Mouse (Mus musculus) adrenal gland, postnatal 36 days (tissue): ENCODE data around the gene Vars. TPM values are rescaled to one million over a fixed set of nuclear protein-coding genes. Genes with fewer than 3 reads are reported as not detected.
"Not testable (repeated sequence)": the region's sequence is repeated elsewhere in the genome, so short reads cannot be mapped to it uniquely, and the experiment has no call there.

Experiments used
- DNase-seq, 2 experiments: peaks; one replicate each; pipeline ENCODE4 v3.0.0; 2021; ENCODE audit warnings: mixed read lengths in 1 of 2
- total RNA-seq, 2 experiments: library from RNA; stranded (reverse); gene quantifications; 2 replicates each; pipeline ENCODE4 v1.2.3; 2021

The Vars gene
- total RNA-seq, 2 experiments from 2014 or later: 61.5 to 62.9 TPM

DNA sequence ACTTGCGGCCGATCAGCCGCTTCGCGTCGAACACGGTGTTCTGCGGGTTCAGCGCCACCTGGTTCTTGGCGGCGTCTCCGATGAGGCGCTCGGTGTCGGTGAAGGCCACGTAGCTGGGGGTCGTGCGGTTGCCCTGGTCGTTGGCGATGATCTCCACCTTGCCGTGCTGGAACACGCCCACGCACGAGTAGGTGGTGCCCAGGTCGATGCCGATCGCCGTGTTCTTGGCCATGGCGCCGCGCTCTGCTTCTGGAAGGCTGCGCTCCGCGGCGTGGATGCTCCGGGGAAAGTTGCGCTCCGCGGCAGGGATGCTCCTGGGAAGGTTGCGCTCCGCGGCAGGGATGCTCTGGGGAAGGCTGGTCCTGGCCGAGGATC is 29.1 kb upstream of the Vars start:
- DNase-seq: not testable (repeated sequence)

DNA sequence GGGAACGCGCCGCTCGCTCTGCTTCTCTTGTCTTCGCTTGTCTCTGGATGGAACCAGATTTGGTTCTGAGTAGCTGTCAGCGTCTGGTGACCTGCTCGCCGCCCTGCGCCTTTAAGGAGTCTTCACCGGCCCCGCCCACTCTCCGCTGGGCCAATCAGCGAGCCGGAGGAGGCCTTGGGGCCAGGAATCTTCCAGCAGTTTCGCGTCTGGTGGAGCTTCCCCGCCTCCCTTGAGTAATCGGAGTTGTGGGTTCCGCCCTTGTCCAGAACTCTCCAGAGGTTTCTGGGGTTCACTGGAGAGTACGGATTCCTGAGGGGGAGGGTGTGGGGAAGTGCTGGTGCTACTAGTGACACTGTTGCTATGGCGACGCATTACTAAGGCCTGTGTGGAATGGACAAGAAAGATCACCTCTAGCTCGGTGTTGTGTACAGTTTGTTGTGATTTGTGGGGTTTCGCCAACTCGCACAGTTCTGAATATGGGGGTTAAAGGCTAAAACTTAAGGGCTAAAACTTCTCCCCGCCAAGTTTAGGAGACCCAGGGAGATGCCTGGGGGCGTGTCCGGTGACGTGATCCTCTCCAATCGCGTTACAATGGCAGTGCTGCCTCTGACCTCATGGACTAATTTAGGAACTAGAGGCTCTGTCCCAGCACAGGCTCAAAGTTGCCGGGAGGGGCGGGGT is 28.6 kb upstream of the Vars start, which contains the start of the genes Hspa1a and Hspa1l:
TSS of gene Hspa1a (minus strand) at position 88 of the 681 bp plus-strand sequence.
TSS of gene Hspa1l (plus strand) at position 635 of the 681 bp plus-strand sequence.
- DNase-seq: peak; percentile 83 to 86

DNA sequence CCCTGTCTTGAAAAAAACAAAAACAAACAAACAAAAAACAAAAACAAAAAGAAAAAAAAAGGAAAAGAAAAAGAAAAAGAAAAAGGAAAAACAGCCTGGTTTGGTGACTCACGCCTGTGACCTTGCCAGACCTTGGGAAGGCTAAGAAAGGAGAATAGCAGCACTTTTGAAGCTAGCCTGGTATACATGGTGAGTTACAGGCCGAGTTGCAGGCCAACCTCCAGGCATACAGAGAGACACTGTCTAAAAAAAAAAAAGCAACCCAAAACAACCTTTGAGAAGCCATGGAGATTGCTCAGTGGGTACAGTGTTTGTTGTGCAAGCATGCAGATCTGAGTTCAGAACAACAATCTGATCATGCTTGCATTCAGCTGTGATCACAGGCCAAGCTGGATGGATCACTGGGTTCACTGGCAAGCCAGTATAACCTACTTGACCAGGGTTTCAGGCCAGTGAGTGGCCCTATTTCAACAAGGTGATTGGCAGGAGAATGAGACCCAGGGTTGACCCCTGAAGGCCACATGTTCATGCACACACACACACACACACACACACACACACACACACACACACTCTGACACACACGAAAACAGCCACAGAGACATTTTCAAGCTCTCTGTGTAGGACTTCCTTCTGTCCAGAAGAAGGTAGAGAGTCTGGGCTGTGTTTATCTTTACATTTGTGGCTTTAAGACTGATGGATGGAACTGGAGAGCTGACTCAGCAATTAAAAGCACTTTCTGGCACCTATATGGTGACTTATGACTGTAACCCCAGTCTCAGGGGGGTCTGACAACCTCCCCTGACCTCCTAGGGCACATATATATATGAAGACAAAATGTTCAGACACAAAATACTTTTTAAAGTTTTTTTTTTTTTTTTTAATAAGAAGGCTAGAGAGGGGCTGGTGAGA is 24.9 kb upstream of the Vars start:
- peak; percentile 59 to 74 for DNase-seq

DNA sequence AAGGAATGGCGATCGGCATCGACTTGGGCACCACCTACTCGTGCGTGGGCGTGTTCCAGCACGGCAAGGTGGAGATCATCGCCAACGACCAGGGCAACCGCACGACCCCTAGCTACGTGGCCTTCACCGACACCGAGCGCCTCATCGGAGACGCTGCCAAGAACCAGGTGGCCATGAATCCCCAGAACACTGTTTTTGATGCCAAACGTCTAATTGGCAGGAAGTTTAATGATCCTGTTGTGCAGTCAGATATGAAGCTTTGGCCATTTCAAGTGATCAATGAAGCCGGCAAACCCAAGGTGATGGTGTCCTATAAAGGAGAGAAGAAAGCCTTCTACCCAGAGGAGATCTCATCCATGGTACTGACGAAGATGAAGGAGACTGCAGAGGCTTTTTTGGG is 23.8 kb upstream of the Vars start:
- DNase-seq: no peak

DNA sequence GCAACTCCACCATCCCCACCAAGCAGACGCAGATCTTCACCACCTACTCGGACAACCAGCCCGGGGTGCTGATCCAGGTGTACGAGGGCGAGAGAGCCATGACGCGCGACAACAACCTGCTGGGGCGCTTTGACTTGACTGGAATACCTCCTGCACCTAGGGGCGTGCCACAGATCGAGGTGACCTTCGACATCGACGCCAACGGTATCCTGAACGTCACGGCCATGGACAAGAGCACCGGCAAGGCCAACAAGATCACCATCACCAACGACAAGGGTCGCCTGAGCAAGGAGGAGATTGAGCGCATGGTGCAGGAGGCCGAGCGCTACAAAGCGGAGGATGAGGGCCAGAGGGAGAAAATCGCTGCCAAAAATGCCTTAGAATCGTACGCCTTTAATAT is 22.5 kb upstream of the Vars start:
- DNase-seq: no peak

DNA sequence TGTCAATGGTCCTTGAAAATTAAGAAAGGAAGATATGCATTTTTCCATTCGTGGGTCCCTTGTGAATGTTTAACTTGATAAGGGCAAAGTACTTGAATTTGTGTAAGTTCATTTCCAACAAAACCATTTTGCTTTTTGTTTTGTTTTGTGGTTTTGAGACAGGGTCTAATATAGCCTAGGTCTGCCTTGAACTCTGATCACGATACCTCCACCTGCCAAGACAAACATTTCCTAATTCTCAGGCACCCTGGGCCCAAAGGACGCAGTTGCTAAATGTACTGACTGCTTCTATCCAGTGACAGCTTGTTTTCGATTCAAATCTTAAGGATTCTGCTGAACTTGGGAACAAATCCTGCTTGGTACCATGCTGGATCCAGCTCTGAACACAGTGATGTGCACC is 21.2 kb upstream of the Vars start:
- no peak for DNase-seq

DNA sequence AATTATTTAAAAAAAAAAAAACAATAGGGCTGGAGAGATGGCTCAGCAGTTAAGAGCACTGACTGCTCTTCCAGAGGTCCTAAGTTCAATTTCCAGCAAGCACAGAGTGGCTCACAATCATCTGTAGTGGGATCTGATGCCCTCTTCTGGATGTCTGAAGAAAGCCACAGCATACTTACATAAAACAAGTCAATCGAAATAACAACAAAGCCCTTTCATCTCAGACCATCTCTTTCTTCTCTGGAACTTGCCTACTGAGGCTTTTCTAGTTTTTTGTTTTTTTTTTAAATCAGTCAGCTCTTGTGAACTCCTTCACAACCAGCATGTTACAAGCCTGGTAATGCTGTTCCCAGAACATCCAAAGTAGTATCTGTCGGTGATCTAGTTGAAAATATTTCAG is 20.1 kb upstream of the Vars start:
- DNase-seq: peak in 1 of 2 experiments; percentile 50

DNA sequence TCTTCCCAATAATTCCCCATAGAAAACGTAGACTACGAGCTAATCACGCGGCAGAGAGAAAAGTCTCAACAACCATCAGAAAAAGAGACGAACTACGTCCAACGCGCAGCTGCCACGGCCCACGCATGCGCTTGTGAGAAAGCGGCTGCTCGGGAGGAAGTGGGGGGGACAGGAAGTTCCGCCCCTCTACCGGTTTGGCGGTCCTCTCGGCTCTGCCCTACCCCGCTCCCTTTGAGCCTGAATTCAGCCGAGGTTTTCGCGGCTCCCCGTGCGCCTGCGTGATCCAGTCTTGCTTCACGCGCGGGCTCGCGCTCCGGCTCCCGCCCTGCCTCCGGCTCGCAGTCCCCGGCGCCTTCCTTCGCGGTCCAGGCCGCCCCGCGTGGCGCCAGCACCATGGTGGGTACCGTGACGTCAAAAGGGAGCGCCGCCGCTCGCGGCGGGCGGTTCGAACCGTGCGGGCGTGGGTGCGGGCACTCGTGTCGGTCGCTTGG is 19.1 kb upstream of the Vars start, which contains the start of gene Lsm2:
TSS of gene Lsm2 (plus strand) at position 173 of the 491 bp plus-strand sequence.
- peak; percentile 93 to 95 for DNase-seq

DNA sequence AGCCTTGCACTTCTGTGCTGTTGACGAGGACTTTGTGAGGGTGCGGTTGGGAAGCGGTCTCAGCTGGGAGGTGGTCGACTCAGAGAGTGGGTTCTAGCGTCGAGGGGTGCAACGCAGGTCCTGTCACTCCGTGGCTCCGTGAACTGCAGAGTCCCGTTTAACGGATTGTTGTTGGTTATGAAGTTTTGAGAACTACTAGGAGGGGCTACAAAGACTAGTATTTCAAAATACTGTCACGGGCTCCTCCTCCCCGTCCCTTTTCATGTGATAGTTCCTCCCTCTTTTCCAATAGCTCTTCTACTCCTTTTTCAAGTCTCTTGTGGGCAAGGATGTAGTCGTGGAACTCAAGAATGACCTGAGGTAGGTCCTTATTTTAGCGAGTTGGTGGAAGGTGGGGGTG is 18.5 kb upstream of the Vars start:
- DNase-seq: no peak

DNA sequence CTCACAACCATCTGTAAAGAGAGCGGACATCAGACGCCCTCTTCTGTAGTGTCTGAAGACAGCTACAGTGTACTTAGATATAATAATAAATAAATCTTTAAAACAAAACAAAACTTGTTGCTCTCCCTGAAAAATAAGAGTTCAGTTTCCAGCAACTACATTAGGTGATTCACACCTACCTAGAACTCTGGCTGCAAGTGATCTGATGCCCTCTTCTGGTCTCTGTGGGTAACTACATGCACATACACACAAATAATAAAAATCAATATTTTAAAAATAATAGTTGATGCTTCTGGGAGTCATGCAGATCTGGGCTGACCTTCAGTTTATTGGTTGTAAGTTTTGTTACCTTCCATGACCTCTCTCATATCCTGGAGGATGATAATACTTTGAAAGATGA is 16.6 kb upstream of the Vars start:
- no peak for DNase-seq

DNA sequence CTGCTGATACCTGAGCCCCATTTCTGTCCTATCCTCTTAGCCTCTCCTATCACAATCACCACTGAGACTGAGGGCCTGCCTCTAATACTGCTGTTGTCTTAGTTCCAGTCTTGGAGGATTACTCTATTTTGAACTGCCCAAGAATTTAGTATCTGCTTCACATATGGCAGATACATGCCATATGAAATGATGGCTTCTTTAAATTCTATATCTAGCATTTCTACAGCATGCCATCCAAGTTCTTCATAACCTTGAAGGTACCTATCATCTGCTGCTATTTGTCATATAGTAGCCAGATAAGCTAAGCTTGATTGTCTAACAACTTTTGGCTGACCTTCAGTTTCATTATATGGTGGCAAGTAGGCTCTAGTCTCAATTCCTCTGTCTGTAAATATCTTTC is 6.0 kb upstream of the Vars start:
- no peak for DNase-seq

DNA sequence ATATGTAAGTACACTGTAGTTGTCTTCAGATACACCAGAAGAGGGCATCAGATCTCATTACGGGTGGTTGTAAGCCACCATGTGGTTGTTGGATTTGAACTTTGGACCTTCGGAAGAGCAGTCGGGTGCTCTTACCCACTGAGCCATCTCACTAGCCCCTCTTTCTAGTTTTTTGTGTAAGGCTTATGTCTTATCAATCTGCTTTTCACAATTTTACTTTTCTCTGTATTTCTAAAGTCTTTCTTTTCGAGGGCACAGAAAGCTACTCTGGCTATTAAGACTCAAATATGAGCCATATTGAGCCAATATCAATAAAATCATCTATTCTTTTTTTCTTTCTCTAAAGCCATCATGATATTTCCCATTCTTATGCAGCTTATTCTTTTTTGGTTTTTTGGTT is 5.6 kb upstream of the Vars start:
- DNase-seq: not testable (repeated sequence)

DNA sequence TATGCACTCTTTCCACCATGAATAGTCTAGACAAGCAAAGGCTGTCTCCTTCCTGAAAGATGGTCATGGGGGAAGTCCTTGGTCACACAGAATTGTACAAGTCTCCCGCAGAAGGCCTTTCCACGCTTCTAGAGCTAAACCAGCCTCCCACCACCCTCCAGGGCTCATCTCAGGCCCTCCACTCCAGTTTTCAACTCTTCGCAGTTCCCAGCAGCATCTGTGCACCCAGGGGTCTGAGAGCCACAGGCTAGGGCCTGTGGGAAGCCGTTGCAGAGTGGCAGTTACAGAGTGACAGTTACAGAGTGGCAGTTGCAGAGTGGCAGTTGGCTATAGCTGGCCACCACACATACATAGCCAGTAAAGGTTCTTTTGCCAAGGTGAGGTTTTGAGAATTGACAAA is 4.9 kb upstream of the Vars start:
- not testable (repeated sequence) for DNase-seq

DNA sequence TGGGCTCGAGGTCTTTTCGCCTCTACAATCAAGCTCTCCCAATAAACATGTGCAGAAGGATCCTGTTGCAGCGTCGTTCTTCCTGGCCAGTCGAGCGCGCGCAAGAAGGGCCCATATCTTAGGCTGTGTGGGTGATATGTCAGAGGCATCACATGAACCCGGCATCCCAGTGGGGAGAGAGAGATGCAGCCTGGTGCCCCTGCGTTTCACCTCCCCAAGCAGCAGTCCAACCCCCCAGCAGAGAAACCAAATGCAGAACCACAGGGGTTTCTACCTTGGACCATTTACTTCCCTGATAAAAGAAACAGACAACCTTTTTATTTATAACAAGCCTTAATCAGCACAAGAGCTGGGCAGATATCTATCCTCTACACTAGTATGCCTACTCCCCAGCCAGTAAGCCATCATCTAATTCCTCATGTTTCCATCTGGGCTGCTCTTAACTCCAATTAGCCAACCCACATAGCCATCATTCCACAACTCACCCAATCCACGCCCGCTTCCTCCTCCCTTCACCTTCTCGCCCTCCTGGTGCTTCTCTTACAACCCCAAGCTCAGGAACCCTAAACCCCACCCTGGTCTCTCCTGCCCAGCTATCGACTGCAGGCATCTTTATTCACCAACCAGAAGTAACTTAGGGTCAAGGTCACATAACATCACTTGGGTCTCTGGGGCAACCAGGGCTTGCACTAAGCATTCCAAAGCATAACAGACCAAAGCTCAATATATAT is 4.2 kb upstream of the Vars start:
- no peak for DNase-seq

DNA sequence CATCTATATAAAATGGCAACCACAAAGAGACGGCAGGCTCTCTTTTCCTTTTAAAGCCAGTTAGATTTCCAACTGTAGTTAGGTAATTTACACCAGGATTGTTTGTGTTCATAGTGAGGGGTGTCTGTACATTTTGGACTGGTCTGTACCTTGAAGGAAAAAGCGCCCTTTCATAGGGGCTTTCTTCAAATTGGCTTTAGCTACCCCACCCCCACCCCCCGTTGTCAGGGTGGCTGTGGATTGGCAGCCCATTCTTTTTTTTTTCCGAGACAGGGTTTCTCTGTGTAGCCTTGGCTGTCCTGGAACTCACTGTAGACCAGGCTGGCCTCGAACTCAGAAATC is 3.7 kb upstream of the Vars start:
- no peak for DNase-seq

DNA sequence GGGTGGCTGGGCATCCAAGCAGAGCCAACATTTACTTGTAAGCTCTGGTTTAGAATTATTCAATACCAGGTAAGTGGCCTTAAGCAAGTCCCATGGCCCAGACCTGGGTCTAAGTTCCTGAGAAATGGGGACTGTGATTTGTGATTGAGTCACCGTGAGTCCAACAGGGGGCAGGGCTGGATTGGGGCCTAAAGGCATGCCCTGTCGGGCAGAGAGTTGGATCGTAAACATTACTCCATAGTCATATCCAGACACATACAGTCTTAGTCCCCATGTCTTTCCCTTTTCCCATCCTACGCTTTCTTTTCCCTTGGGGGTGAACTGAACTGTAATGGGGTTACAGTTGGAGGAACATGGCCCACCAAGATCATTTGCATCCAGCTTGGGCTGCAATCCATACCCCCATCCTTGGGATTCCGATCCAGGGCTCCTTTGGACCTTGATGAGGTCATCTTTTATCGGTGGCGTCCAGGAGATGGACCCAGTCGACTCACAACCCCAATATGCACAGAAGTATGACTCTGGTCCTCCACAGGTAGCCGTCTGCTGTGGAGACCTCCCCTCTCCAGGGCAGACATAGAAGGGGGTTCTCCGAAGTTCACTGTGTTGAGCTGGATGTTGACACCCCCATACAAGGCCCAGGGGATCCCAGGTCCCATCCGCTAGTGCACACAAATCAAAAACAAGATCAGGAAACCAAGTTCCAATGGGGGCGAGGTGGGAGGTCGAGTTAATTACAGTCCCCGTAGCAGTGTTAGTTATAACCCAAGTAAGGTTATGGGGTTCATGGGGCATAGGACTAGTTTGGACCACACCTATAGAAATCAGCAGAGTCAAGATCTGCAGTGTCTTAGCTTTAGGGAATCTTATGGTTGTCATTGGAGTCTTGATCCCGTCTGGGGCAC is 2.0 kb upstream of the Vars start:
- DNase-seq: no peak

DNA sequence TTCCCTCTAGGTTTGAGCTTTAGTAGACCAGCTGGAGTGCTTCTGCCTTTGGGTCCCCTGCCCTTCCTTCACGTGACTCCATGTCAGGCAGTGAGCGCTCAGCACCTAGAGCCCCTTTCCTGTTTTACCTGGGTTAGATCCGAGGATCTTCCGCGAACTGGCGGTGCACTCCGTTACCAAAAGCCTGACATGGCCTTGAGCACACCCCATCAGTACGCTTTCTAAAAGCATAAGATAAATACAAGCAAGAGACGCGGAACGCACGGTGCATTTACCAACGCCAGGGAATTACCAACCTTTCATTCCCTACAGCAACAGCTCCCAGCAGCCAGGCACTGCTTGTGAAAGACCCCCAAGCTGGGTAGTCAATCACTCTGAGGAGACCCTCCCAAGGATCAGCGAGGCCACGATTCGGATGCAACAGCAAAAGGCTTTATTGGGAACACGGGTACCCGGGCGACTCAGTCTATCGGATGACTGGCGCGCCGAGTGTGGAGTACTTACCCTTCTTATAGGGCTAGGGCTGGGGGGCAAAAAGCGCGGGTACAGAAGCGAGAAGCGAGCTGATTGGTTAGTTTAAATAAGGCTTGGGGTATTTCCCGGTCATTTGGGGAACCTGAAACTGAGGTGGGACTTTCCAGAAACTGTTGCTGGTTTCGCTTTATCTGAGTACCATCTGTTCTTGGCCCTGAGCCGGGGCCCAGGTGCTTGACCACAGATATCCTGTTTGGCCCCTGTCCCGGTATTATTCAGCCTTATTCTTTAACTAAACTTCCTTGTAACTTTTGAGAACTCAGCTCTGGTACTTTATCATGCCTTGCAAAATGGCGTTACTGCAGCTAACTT is 693 bp upstream of the Vars start:
- DNase-seq: not testable (repeated sequence)

DNA sequence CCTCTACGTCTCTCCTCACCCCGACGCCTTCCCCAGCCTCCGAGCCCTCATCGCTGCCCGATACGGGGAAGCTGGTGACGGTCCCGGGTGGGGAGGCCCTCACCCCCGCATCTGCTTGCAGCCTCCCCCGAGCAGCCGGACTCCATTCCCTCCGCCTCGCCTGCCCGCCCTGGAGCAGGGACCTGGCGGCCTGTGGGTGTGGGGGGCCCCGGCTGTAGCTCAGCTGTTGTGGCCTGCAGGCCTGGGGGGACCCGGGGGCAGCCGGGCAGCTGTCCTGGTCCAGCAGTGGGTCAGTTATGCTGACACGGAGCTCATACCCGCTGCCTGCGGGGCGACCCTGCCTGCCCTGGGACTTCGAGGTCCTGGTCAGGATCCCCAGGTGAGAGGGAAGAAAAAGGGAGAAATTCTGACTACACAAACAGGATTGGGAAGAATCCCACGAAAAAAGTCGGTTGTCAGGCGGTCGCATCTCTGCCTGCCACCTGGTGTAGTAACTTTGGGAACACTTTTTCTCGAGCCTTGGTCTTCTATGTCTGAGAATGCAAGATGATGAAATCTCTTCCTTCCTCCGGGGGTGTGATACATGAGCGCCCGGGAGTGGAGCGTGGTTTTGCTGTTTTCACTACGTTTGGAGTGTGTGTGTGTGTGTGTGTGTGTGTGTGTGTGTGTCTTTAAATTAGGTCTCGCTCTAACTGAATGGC is 815 bp downstream of the Vars start:
- DNase-seq: no peak

DNA sequence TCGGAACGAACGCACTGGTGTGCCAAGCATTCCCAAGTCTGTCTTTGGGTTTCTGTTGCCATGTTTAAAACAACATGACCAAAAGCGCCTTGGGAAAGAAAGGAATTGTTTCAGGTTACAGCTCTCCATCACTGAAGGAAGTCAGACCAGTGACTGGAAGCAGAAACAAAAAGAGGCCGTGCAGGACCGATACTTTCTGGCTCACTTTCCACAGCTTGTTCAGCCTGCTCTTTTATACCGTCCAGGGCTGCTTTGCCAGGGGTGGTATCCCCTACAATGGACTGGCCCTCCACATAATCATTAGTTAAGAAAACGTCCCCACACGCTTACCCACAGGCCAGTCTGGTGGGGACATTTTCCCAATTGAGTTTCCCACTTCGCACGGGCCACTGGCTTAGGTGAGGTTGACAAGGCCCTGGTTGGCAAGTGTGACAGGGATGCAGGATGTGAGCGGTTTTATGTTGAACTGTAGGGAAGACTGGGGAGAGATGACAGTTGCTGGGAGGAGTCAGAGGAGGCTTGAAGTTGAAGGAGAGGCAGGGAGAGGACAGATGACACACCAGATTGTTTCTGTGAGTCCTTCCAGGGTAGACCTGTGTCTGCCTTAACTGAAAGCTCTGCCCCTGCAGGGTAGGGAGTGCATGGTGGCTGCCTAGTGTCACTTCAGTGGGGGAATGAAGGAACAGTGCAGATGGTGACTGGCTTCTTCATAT is 1.5 kb downstream of the Vars start:
- DNase-seq: no peak
